Mouse (Mus musculus) heart, embryonic 13.5 days (tissue): Measurements from ENCODE around the gene Kif1a. TPM values are rescaled to one million over a fixed set of nuclear protein-coding genes. Genes with fewer than 3 reads are reported as not detected.

Source experiments
- ATAC-seq: fragments of 200-750 bp; cut with Nextera tagmentation; 2 replicates; pipeline ENCODE4 v1.8.0; 2017; ENCODE audit warnings: moderate TSS enrichment; ENCODE audit not compliant: insufficient number of reproducible peaks, low FRiP score, low TSS enrichment; ENCODE audit errors: extremely low read depth
- H3K27ac ChIP-seq: fragments of 300-500 bp; sonication (generic); replicated peaks from 2 replicates; pipeline ENCODE4 v1.5.1; 2015; ENCODE audit warnings: moderate library complexity, mild to moderate bottlenecking, inconsistent platforms
- H3K27me3 ChIP-seq: fragments of 300-500 bp; sonication (generic); replicated peaks from 2 replicates; pipeline ENCODE4 v1.6.1; 2015; ENCODE audit warnings: mild to moderate bottlenecking, inconsistent platforms
- H3K36me3 ChIP-seq: fragments of 300-500 bp; sonication (generic); 2 replicates; pipeline ENCODE4 v1.6.1; 2015; ENCODE audit warnings: mild to moderate bottlenecking, inconsistent platforms
- H3K4me1 ChIP-seq: fragments of 300-500 bp; sonication (generic); 2 replicates; pipeline ENCODE4 v1.6.1; 2015; ENCODE audit warnings: inconsistent platforms
- H3K4me2 ChIP-seq: fragments of 300-500 bp; sonication (generic); 2 replicates; pipeline ENCODE4 v1.6.1; 2015; ENCODE audit warnings: inconsistent platforms, mild to moderate bottlenecking, moderate library complexity
- H3K4me3 ChIP-seq: fragments of 300-500 bp; sonication (generic); 2 replicates; pipeline ENCODE4 v1.5.1; 2015; ENCODE audit warnings: moderate library complexity, mild to moderate bottlenecking, inconsistent platforms
- H3K9ac ChIP-seq: fragments of 300-500 bp; sonication (generic); 2 replicates; pipeline ENCODE4 v1.6.1; 2015; ENCODE audit warnings: inconsistent platforms, mild to moderate bottlenecking, moderate library complexity
- H3K9me3 ChIP-seq: fragments of 300-500 bp; sonication (generic); 2 replicates; pipeline ENCODE4 v1.6.1; 2016; ENCODE audit warnings: inconsistent platforms
- WGBS: fragments of 180-500 bp; shearing (Covaris S2); methylation state at CpG from one replicate; pipeline ENCODE4 v1.1.7; 2015; ENCODE audit warnings: mixed read lengths; 5-methylcytosine and 5-hydroxymethylcytosine counted together
- polyA plus RNA-seq: library from polyadenylated mRNA; unstranded; fragments of >200 nt; fragmentation: Nextera tagmentation; extraction: Ambion mirVana; gene quantifications from 2 replicates; pipeline ENCODE4 v1.2.1, GENCODE M21; 2015

Kif1a gene
- polyA plus RNA-seq = 9.7 and 10.8 TPM in 2 replicates

DNA sequence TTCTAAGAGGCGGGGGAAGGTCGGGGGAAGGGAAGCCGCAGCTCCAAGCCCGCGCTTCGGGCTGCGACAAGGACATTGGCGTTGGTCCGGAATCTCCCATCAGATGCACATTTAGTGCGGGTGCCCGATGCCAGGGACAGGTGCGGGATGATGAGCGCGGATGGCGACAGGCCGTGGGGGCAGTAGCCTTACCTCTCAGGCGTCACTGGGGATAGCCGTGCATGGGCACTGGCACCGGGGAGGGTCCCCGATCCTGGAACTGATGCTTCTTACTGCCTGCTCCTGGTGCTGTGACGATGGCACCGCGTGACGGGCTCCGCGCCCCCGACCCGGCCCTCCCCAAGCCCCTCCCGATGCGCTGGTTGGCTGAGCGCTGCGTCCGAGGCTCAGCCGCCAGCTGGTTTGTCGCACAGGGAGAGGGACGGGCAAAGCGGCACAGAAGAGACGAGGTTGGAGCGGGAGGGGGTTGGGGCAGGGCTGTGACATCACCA lies at the start of gene Kif1a:
Gene Kif1a, minus strand, starts transcription at position 381 of the 491 bp plus-strand sequence.
- H3K4me3 ChIP-seq = peak within 1 kb of the TSS; percentile 60
- H3K9me3 ChIP-seq = 0 out of 2 replicates have a peak, but pooled peaks cover 3% of the 10 kb centered on the region
- H3K9ac ChIP-seq = peak within 1 kb of the TSS; percentile 78
- peak; percentile 56; the same call in 1 of the 2 replicates for ATAC-seq
- H3K36me3 ChIP-seq = no peaks in the 10 kb centered on the region
- peaks cover 26% of the 10 kb centered on the region for H3K4me1 ChIP-seq
- peak within 1 kb of the TSS; percentile 90 for H3K4me2 ChIP-seq
- WGBS = 1% methylated on average over 39 of the region's 39 CpGs
- H3K27me3 ChIP-seq = peaks cover 78% of the 10 kb centered on the region
- no peak within 1 kb of the TSS for H3K27ac ChIP-seq

DNA sequence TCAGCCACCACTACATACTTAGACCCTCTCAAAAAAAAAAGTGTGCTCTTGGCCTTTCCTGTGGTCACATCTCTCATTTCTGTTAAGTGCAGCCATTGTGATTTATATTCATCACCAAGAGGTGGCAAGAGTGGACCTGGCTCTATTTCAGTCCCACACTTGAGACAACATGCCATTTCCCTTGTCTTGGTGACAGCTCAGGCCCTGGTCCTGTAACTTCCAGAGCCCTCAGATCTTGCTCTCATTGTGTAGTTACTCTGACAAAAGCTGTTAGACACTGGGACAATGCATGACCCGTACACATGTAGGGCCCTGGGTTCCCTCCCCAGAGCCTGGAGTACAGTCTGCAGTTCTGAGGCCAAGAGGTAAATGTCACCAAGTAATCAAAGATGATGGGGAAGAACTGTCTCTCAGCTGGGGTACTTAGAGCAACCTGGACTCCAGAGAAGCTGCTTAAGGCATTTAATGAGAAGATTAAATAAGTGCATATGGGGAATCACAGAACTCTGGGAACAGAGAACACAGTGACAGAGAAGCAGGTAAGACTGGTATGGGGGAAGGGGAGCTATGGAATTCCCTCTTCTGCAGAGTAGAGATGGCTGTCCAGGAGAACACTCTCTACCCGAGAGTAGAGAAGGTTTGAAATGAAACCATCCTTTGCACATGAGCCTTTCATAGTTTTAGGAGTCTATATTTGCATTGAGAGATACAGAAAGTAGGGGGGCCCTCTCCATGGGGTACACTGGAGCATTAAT lies 49.3 kb upstream of the Kif1a start:
- no peaks in the 10 kb centered on the region for H3K36me3 ChIP-seq
- H3K4me1 ChIP-seq = peaks cover 9% of the 10 kb centered on the region
- H3K27ac ChIP-seq = peak overlapping the region; percentile 42; the same call in 1 of the 2 replicates
- ATAC-seq = no peak
- no peak overlapping the region for H3K4me2 ChIP-seq
- peaks cover 72% of the 10 kb centered on the region for H3K27me3 ChIP-seq
- no peak overlapping the region for H3K9ac ChIP-seq
- H3K4me3 ChIP-seq = no peak overlapping the region
- 29% methylated on average over 2 of the region's 2 CpGs for WGBS
- no peaks in the 10 kb centered on the region for H3K9me3 ChIP-seq

DNA sequence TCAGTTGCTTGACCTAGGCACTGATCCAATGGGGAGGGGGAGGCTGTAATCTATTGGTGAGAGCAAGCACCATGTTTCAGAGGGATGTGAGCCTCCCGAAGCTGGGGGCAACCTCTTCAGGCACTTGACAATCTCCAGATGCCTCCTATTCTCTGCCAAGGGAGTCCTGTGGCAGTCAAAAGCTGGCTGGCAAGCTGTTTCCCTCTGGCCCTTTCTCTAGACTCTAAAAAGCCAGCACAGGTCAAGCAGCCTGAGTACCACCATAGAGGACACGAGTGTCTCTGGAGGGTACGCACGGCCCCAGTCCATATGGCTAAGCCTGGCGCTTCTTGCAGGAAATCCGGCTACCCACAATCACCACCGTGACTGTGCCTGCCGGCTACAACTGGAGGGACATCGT lies 42.4 kb upstream of the Kif1a start:
- Histone ChIP-seq H3K27ac (no peak overlapping the region), H3K27me3 (peaks cover 66% of the 10 kb centered on the region), H3K9me3 (no peaks in the 10 kb centered on the region), H3K4me3 (no peak overlapping the region), H3K4me1 (peaks cover 15% of the 10 kb centered on the region), H3K4me2 (no peak overlapping the region), H3K9ac (no peak overlapping the region), H3K36me3 (no peaks in the 10 kb centered on the region)
- no peak for ATAC-seq
- 54% methylated on average over 9 of the region's 9 CpGs for WGBS

DNA sequence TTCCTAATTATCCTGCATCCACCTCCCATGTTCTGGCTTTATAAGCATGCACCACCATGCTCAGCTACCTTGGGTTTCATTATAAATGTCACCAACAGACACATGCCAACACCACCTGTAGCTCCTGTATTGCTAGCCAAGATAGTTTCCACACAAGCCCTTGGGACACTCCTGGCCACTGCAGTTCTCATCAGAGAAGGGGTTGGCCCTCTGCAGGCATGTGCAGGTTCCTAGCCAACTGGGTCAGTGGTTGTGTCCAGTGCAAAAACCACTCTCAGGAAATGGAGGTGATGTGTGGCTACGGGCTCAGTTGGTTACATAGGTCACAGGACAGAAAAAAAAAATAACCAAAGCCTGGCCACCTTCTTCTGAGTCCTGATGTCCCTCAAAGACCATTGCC lies 41.1 kb upstream of the Kif1a start:
- Histone ChIP-seq H3K4me1 (peaks cover 22% of the 10 kb centered on the region), H3K4me2 (no peak overlapping the region), H3K36me3 (no peaks in the 10 kb centered on the region), H3K27ac (no peak overlapping the region), H3K4me3 (no peak overlapping the region), H3K27me3 (peaks cover 63% of the 10 kb centered on the region), H3K9me3 (no peaks in the 10 kb centered on the region), H3K9ac (no peak overlapping the region)
- 64% methylated on average over 1 of the region's 1 CpGs for WGBS
- ATAC-seq = no peak

DNA sequence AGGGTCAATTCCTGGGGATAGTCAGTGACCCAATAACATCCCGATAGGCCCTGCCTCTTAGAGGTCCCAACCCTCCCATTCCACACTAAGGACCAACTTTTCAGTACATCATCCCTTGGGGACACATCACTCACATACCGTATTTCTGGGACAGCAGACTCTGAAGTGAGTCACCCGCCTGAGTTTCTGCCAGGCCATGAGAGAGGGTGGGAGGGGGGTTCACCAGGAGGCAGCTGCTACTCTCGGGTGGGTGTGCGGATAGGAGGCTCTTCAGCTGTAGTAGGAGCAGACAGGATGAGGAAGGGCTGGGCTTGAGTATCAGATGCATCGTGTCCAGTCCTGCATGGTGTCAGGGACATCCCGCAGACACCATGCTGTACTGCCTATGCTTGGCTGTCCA lies 38.0 kb upstream of the Kif1a start:
- 51% methylated on average over 7 of the region's 7 CpGs for WGBS
- H3K9ac ChIP-seq = no peak overlapping the region
- no peak overlapping the region for H3K4me3 ChIP-seq
- H3K27ac ChIP-seq = no peak overlapping the region
- no peak overlapping the region for H3K4me2 ChIP-seq
- H3K27me3 ChIP-seq = peaks cover 59% of the 10 kb centered on the region
- H3K36me3 ChIP-seq = no peaks in the 10 kb centered on the region
- peaks cover 19% of the 10 kb centered on the region for H3K4me1 ChIP-seq
- no peak for ATAC-seq
- no peaks in the 10 kb centered on the region for H3K9me3 ChIP-seq

DNA sequence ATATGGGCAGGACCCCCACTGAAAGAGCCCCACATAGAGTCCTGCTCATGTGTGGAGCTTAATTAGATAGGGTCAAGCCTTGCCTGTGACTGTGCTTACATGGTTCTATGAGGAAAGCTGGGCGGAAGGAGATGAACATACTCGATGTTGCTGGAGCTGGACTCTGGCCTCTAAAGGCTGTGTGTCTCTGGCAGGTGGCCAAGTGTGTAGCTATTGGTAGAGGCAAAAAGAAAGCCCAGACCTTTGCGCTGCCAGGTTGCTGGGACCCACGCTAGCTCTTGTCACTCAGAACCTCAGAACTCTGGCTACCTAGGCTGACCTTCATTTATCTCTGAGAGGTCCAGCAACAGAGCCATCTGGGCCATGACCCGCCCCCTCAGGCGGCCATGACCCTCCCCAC lies 36.8 kb upstream of the Kif1a start:
- ATAC-seq = no peak
- WGBS = 56% methylated on average over 6 of the region's 6 CpGs
- Histone ChIP-seq H3K9me3 (no peaks in the 10 kb centered on the region), H3K27me3 (peaks cover 55% of the 10 kb centered on the region), H3K4me2 (no peak overlapping the region), H3K9ac (no peak overlapping the region), H3K36me3 (no peaks in the 10 kb centered on the region), H3K27ac (no peak overlapping the region), H3K4me3 (no peak overlapping the region), H3K4me1 (peaks cover 8% of the 10 kb centered on the region)

DNA sequence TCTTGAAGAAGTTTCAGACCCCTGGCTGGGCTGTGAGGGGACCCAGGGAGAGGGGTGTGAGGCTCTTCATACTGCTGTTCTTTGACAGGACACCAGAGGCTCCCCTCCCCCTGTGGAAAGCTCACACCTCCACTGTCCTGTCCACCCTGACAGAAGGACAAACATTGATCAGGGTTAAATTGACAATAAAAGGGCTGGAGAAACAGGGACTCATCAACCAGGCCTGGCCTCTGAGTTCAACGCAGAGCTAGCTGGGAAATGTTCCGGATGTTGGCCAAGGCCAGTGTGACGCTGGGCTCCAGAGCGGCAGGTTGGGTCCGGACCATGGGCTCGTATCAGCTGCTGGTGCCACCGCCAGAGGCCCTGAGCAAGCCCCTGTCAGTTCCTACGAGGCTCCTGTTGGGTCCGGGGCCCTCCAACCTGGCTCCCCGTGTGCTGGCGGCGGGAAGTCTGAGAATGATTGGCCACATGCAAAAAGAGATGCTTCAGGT lies 33.3 kb upstream of the Kif1a start, which contains the start of gene Agxt:
Gene Agxt, plus strand, starts transcription at position 205 of the 491 bp plus-strand sequence.
- H3K4me2 ChIP-seq = no peak within 1 kb of the TSS

DNA sequence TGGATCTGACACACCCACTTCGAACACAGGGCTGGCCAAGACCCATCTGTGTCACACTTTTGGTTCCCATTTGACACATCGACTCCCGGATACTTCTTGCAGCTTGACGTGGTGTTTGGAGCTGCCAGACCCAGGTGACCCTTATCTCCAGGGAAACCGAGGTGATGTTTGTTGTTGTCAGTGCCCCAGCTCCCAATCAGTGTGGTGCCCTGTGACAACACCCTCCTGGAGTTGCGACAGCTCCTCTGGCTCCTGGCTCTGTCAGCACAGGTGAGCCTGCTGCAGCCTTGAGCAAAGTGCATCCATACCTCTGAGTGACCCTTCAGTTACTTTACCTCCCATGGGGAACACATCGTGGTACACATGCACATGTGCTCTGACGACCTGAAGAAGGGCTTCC lies 30.9 kb upstream of the Kif1a start:
- Histone ChIP-seq H3K4me3 (no peak overlapping the region), H3K27ac (no peak overlapping the region), H3K9ac (no peak overlapping the region), H3K9me3 (no peaks in the 10 kb centered on the region), H3K4me1 (no peaks in the 10 kb centered on the region), H3K27me3 (peaks cover 34% of the 10 kb centered on the region), H3K4me2 (no peak overlapping the region), H3K36me3 (no peaks in the 10 kb centered on the region)
- no peak for ATAC-seq
- whole genome bisulfite sequencing = 46% methylated on average over 8 of the region's 8 CpGs

More for the DNA sequence above, 33.3 kb upstream of the Kif1a start, which contains the start of gene Agxt:
- H3K36me3 ChIP-seq = no peaks in the 10 kb centered on the region
- no peak within 1 kb of the TSS for H3K4me3 ChIP-seq
- ATAC-seq = no peak
- no peaks in the 10 kb centered on the region for H3K9me3 ChIP-seq
- H3K27me3 ChIP-seq = peaks cover 48% of the 10 kb centered on the region
- peaks cover 7% of the 10 kb centered on the region for H3K4me1 ChIP-seq
- 83% methylated on average over 12 of the region's 12 CpGs for WGBS
- H3K9ac ChIP-seq = no peak within 1 kb of the TSS
- H3K27ac ChIP-seq = no peak within 1 kb of the TSS

DNA sequence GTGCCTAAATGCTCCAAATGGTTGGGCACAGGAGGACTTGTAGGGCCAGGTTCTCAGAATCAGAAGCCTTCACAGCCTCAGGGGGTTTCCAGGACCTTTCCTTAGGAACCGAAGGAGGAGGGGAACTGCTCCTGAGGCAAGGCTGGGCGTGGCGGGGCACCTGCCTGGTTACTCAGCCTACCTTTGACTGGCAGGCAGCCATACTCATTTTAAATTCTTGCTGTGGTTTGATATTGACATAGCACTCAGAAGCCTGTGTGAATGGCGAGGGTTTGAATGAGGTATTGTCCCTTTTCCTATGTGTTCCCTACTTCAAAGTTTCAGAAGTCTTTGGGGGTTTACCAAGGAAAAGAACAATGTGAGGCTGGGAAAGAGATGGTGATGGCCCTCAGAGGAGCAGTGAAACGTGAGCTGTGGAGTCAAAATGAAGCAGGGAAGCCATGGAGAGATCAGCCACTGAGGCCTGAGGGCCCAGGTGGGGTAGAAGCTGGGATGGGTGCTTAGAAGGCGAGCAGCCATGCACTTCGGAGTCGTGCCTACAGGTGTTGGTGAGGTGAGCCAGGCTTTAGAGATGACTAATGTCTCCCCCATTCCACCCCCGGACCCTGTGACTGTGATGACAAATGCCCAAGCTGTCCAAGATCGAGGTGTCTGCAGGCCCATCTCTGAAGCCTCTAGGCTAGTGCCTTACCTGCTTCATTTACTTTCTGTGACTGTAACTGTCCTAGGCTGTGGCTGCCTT lies 28.7 kb upstream of the Kif1a start:
- ATAC-seq = no peak
- H3K4me2 ChIP-seq = no peak overlapping the region
- no peaks in the 10 kb centered on the region for H3K4me1 ChIP-seq
- 68% methylated on average over 10 of the region's 10 CpGs for WGBS
- H3K36me3 ChIP-seq = no peaks in the 10 kb centered on the region
- H3K4me3 ChIP-seq = no peak overlapping the region
- H3K27me3 ChIP-seq = peaks cover 25% of the 10 kb centered on the region
- H3K27ac ChIP-seq = no peak overlapping the region
- no peak overlapping the region for H3K9ac ChIP-seq
- H3K9me3 ChIP-seq = no peaks in the 10 kb centered on the region

DNA sequence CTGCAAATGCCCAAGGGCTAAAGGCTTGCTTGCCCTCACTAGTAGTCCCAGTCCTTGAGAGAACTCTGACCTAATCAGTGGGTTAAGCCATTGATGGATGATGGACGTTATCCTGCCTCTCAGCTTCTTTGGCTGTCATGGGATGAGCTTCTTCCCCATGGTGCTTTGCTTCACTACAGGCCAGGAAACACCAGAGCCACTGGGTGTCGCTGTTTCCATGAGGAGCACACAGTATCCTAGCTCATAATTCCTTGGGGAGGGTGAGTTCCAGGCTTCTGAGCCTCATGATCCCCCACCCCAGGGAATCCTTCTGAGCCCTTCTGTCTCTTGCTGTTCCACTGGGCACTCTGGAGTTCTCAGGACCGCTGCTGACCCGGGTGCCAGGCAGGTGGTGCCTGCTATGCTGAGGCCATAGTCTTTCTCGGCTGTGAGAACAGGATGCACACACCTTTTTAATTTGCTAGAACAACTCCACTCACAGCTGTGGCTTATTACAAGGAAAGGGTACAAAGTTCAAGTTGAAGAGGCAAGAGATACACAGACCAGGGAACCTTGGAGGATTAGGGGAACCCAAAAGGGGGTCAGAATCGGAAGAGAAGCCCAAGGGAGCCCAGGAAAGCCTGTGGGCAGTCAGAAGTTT lies 27.1 kb upstream of the Kif1a start:
- Histone ChIP-seq H3K36me3 (no peaks in the 10 kb centered on the region), H3K4me3 (no peak overlapping the region), H3K9me3 (no peaks in the 10 kb centered on the region), H3K27me3 (peaks cover 15% of the 10 kb centered on the region), H3K4me1 (no peaks in the 10 kb centered on the region), H3K4me2 (no peak overlapping the region), H3K9ac (no peak overlapping the region), H3K27ac (no peak overlapping the region)
- ATAC-seq = no peak
- whole genome bisulfite sequencing = 30% methylated on average over 6 of the region's 6 CpGs

DNA sequence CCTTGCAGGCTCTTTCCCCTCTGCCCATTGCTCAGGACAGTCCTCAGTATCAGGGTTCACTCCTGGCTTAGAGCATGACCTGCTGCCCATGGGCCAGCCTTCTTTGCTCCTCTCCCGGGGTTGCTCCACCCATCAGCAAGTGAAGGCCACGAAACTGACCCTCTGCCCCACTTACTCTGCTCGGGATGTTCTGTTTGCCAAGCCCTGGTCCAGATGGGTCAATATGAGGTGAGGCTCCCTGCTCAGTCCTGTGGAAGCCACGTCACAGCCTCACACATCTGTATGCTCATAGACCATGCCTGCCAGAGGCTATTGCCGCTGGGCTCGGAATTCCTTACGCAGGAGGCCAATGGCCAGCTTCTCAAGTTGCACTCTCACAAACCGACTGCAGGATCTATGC lies 26.5 kb upstream of the Kif1a start:
- Histone ChIP-seq H3K9me3 (no peaks in the 10 kb centered on the region), H3K4me2 (no peak overlapping the region), H3K27me3 (peaks cover 15% of the 10 kb centered on the region), H3K27ac (no peak overlapping the region), H3K36me3 (no peaks in the 10 kb centered on the region), H3K4me3 (no peak overlapping the region), H3K9ac (no peak overlapping the region), H3K4me1 (no peaks in the 10 kb centered on the region)
- WGBS = 69% methylated on average over 8 of the region's 8 CpGs
- ATAC-seq = no peak
